Comparison of ENCODE assay signal across 13 mouse cellular contexts in genomic region chr11:60977153-60977552, GRCm38 (mm10). TPM values are rescaled to one million over a fixed set of nuclear protein-coding genes. Genes with fewer than 3 reads are reported as not detected.
A peak's percentile ranks its signal among the peaks of the same experiment; 100 is the strongest.
DNase-seq lines count a peak whose midpoint lies in the region; ATAC-seq lines count a peak whose summit lies in the region.
"Had no signal": no experiment of that assay in that cellular context is flagged by ENCODE, and none has a peak within 500 bp of the region (broad histone marks: within the 10 kb centered on the region; RNA-seq: fewer than 3 reads in every experiment).

No protein-coding gene starts in this region.

- no peak overlapping the region for H3K9ac ChIP-seq in kidney, embryonic 16.5 days (replicated peaks; ENCODE audit: low read length)
- H3K9ac ChIP-seq: embryonic facial prominence, embryonic 15.5 days; liver, embryonic 12.5 days; midbrain, embryonic 12.5 days had no signal

- WGBS in kidney, embryonic 16.5 days: 43% methylated on average over 3 of the region's 3 CpGs

- no peak for DNase-seq in kidney, postnatal 36 days
- DNase-seq in adrenal gland, adult 8-10 months: peak; percentile 70
- peak; percentile 48 to 49 for DNase-seq in heart, adult 9 months (ENCODE audit: low spot score in 2 of 2)
- peak; percentile 49 for DNase-seq in lung, postnatal 36 days
- no peak for DNase-seq in layer of hippocampus, postnatal 14 days (ENCODE audit: low spot score in 2 of 2)
- no peak for DNase-seq in embryo, embryonic 10 days (ENCODE audit: low spot score)
- DNase-seq in c-Kit-positive CD71-positive TER-119-positive erythroid progenitor cells, embryonic 14.5 days (ENCODE audit: low spot score): no peak
- DNase-seq: cerebellum, adult 8-10 months had no signal

- no peaks in the 10 kb centered on the region for H3K9me3 ChIP-seq in kidney, embryonic 16.5 days (ENCODE audit: low read length)
- H3K9me3 ChIP-seq: embryonic facial prominence, embryonic 15.5 days; G1E; liver, embryonic 12.5 days; midbrain, embryonic 12.5 days had no signal

- H3K36me3 ChIP-seq in kidney, embryonic 16.5 days (ENCODE audit: insufficient read depth, low read length): no peaks in the 10 kb centered on the region
- H3K36me3 ChIP-seq: embryonic facial prominence, embryonic 15.5 days; G1E; liver, embryonic 12.5 days; midbrain, embryonic 12.5 days had no signal

- H3K4me1 ChIP-seq in kidney, embryonic 16.5 days (ENCODE audit: insufficient read depth, low read length): 0 out of 2 replicates have a peak, but pooled peaks cover 3% of the 10 kb centered on the region
- H3K4me1 ChIP-seq: embryonic facial prominence, embryonic 15.5 days; midbrain, embryonic 12.5 days had no signal

- no peaks in the 10 kb centered on the region for H3K27me3 ChIP-seq in kidney, embryonic 16.5 days (ENCODE audit: insufficient read depth, low read length)
- H3K27me3 ChIP-seq: embryonic facial prominence, embryonic 15.5 days; liver, embryonic 12.5 days had no signal

- no peak overlapping the region for H3K4me3 ChIP-seq in kidney, embryonic 16.5 days (ENCODE audit: low read length)
- H3K4me3 ChIP-seq: embryonic facial prominence, embryonic 15.5 days; liver, embryonic 12.5 days; midbrain, embryonic 12.5 days had no signal

- H3K4me2 ChIP-seq in kidney, embryonic 16.5 days (replicated peaks; ENCODE audit: low read depth, low read length): no peak overlapping the region
- H3K4me2 ChIP-seq: embryonic facial prominence, embryonic 15.5 days; liver, embryonic 12.5 days; midbrain, embryonic 12.5 days had no signal

- H3K27ac ChIP-seq in kidney, embryonic 16.5 days (ENCODE audit: low read length): no peak overlapping the region
- H3K27ac ChIP-seq: embryonic facial prominence, embryonic 15.5 days; liver, embryonic 12.5 days; midbrain, embryonic 12.5 days had no signal

- peak; percentile 42; the same call in 1 of the 2 replicates for ATAC-seq in kidney, embryonic 16.5 days (ENCODE audit: low FRiP score, low TSS enrichment)
- ATAC-seq: liver, embryonic 12.5 days had no signal

RNA-seq across cellular contexts. Expression of gene Kcnj12, which starts 45.2 kb away (rescaled TPM):
- 0.30 and 0.32 TPM in 2 replicates for polyA plus RNA-seq in kidney, embryonic 16.5 days (2015; fragmentation: Nextera tagmentation; extraction: Ambion mirVana)
- total RNA-seq in adrenal gland, adult 8-10 months (2022): 1 to 10 TPM; 2.4 to 3.6 (median 2.7) TPM
- 1 to 10 TPM; 7.1 to 8.0 TPM for total RNA-seq in layer of hippocampus, postnatal 14 days (2021)
- total RNA-seq: G1E had no signal
- polyA plus RNA-seq: G1E had no signal

RNA-seq across cellular contexts. Expression of gene Map2k3, which starts 45.3 kb away (rescaled TPM):
- 138 and 142 TPM in 2 replicates for polyA plus RNA-seq in kidney, embryonic 16.5 days (2015; fragmentation: Nextera tagmentation; extraction: Ambion mirVana)
- 100 to 1,000 TPM in 3 of 4 experiments, 10 to 100 TPM in 1; 99.8 to 162 (median 122) TPM for total RNA-seq in adrenal gland, adult 8-10 months (2022)
- 10 to 100 TPM; 12.8 to 17.0 TPM for total RNA-seq in layer of hippocampus, postnatal 14 days (2021)

Comparison
In these comparisons a context has a peak if more than half of its experiments do, and no peak if none do; other contexts are left out.
1. DNase-seq: peak in adrenal gland, adult 8-10 months (single experiment), heart, adult 9 months (2 of 2) and lung, postnatal 36 days (single experiment); none in kidney, postnatal 36 days (0 of 2), layer of hippocampus, postnatal 14 days (0 of 2), embryo, embryonic 10 days (single experiment) and c-Kit-positive CD71-positive TER-119-positive erythroid progenitor cells, embryonic 14.5 days (single experiment).
2. RNA of gene Map2k3, which starts 45.3 kb away (total RNA-seq): 99.8 to 162 TPM in adrenal gland, adult 8-10 months; 12.8 to 17.0 TPM in layer of hippocampus, postnatal 14 days; every median in the first group is over 4 times any median in the second.